ENCODE assay signal across 14 mouse cellular contexts in genomic region chrX:71532635-71533034, GRCm38 (mm10). TPM values are rescaled to one million over a fixed set of nuclear protein-coding genes. Genes with fewer than 3 reads are reported as not detected.
DNase-seq lines count a peak whose midpoint lies in the region; ATAC-seq and TF ChIP-seq lines count a peak whose summit lies in the region.
"Had no signal": no experiment of that assay in that cellular context is flagged by ENCODE, and none has a peak within 500 bp of the region (broad histone marks: within the 10 kb centered on the region; RNA-seq: fewer than 3 reads in every experiment).

No protein-coding gene starts in this region.

- H3K9ac ChIP-seq in intestine, postnatal 0 days (ENCODE audit: low read depth, low read length): no peak overlapping the region
- H3K9ac ChIP-seq in intestine, embryonic 16.5 days (ENCODE audit: low read depth, low read length): no peak overlapping the region
- no peak overlapping the region for H3K9ac ChIP-seq in stomach, postnatal 0 days (ENCODE audit: low read length)
- H3K9ac ChIP-seq: forebrain, embryonic 12.5 days; hindbrain, embryonic 13.5 days; limb, embryonic 12.5 days; midbrain, embryonic 13.5 days had no signal

- H3K9me3 ChIP-seq in intestine, postnatal 0 days (ENCODE audit: control insufficient read depth): no peaks in the 10 kb centered on the region
- no peaks in the 10 kb centered on the region for H3K9me3 ChIP-seq in intestine, embryonic 16.5 days (ENCODE audit: control insufficient read depth, low read length)
- H3K9me3 ChIP-seq in G1E (replicated peaks): no peaks in the 10 kb centered on the region
- no peaks in the 10 kb centered on the region for H3K9me3 ChIP-seq in stomach, postnatal 0 days (ENCODE audit: control insufficient read depth, low read length)
- H3K9me3 ChIP-seq: forebrain, embryonic 12.5 days; hindbrain, embryonic 13.5 days; limb, embryonic 12.5 days; midbrain, embryonic 13.5 days had no signal

- H3K4me1 ChIP-seq in intestine, postnatal 0 days (replicated peaks; ENCODE audit: control insufficient read depth, insufficient read depth, low read length): no peaks in the 10 kb centered on the region
- H3K4me1 ChIP-seq in intestine, embryonic 16.5 days (ENCODE audit: control insufficient read depth, insufficient read depth, low read length): no peaks in the 10 kb centered on the region
- H3K4me1 ChIP-seq in G1E (ENCODE audit: insufficient read depth, low read depth, low read length): peaks cover 32% of the 10 kb centered on the region
- no peaks in the 10 kb centered on the region for H3K4me1 ChIP-seq in stomach, postnatal 0 days (replicated peaks; ENCODE audit: control insufficient read depth, insufficient read depth)
- H3K4me1 ChIP-seq: forebrain, embryonic 12.5 days had no signal

- no peaks in the 10 kb centered on the region for H3K27me3 ChIP-seq in intestine, postnatal 0 days (replicated peaks; ENCODE audit: control insufficient read depth, insufficient read depth, low read length)
- no peaks in the 10 kb centered on the region for H3K27me3 ChIP-seq in intestine, embryonic 16.5 days (replicated peaks; ENCODE audit: control insufficient read depth, insufficient read depth, low read length)
- no peaks in the 10 kb centered on the region for H3K27me3 ChIP-seq in G1E (ENCODE audit: insufficient read depth, low read length)
- no peaks in the 10 kb centered on the region for H3K27me3 ChIP-seq in stomach, postnatal 0 days (ENCODE audit: control insufficient read depth, insufficient read depth, low read length)
- H3K27me3 ChIP-seq: forebrain, embryonic 12.5 days; hindbrain, embryonic 13.5 days; midbrain, embryonic 13.5 days had no signal

- TF ChIP-seq EP300 in stomach, postnatal 0 days (optimal IDR thresholded peaks at IDR 0.05): no peak

- no peak for ATAC-seq in intestine, postnatal 0 days
- ATAC-seq in intestine, embryonic 16.5 days: no peak
- no peak for ATAC-seq in G1E (ENCODE audit: extremely low read depth, insufficient number of reproducible peaks, low FRiP score, poor library complexity, severe bottlenecking)
- no peak for ATAC-seq in stomach, postnatal 0 days (ENCODE audit: low FRiP score, low TSS enrichment)
- ATAC-seq: midbrain, embryonic 13.5 days had no signal

- no peak overlapping the region for H3K4me3 ChIP-seq in intestine, postnatal 0 days (ENCODE audit: low read depth, low read length)
- no peak overlapping the region for H3K4me3 ChIP-seq in intestine, embryonic 16.5 days (ENCODE audit: low read length)
- no peak overlapping the region for H3K4me3 ChIP-seq in G1E (ENCODE audit: low read depth, low read length)
- H3K4me3 ChIP-seq in stomach, postnatal 0 days (ENCODE audit: low read depth, low read length): no peak overlapping the region
- H3K4me3 ChIP-seq: forebrain, embryonic 12.5 days; hindbrain, embryonic 13.5 days; limb, embryonic 12.5 days; midbrain, embryonic 13.5 days had no signal

- WGBS in intestine, postnatal 0 days: 69% methylated on average over 3 of the region's 3 CpGs
- WGBS in intestine, embryonic 16.5 days: 70% methylated on average over 3 of the region's 3 CpGs
- WGBS in stomach, postnatal 0 days: 67% methylated on average over 3 of the region's 3 CpGs

- peak; percentile 4 for DNase-seq in lung, postnatal 10 days
- no peak for DNase-seq in lung, postnatal 4 days
- no peak for DNase-seq in G1E (ENCODE audit: low spot score)
- no peak for DNase-seq in stomach, postnatal 0 days (ENCODE audit: low spot score)
- no peak for DNase-seq in layer of hippocampus, adult 8-10 months (ENCODE audit: low spot score in 2 of 2)
- DNase-seq: cerebellum, adult 11-12 months; kidney, adult 11 months; right cerebral cortex, postnatal 14 days had no signal

- H3K4me2 ChIP-seq in intestine, postnatal 0 days (replicated peaks; ENCODE audit: low read depth): no peak overlapping the region
- H3K4me2 ChIP-seq in intestine, embryonic 16.5 days (ENCODE audit: low read depth, low read length): no peak overlapping the region
- no peak overlapping the region for H3K4me2 ChIP-seq in stomach, postnatal 0 days (replicated peaks; ENCODE audit: low read depth)
- H3K4me2 ChIP-seq: forebrain, embryonic 12.5 days; hindbrain, embryonic 13.5 days; limb, embryonic 12.5 days; midbrain, embryonic 13.5 days had no signal

- H3K27ac ChIP-seq in intestine, postnatal 0 days (ENCODE audit: low read depth, low read length): no peak overlapping the region
- no peak overlapping the region for H3K27ac ChIP-seq in intestine, embryonic 16.5 days (ENCODE audit: low read length)
- H3K27ac ChIP-seq in stomach, postnatal 0 days (replicated peaks): no peak overlapping the region
- H3K27ac ChIP-seq: forebrain, embryonic 12.5 days; hindbrain, embryonic 13.5 days; limb, embryonic 12.5 days; midbrain, embryonic 13.5 days had no signal

- H3K36me3 ChIP-seq in intestine, postnatal 0 days (ENCODE audit: control insufficient read depth, insufficient read depth): no peaks in the 10 kb centered on the region
- no peaks in the 10 kb centered on the region for H3K36me3 ChIP-seq in intestine, embryonic 16.5 days (ENCODE audit: control insufficient read depth, insufficient read depth, low read length)
- no peaks in the 10 kb centered on the region for H3K36me3 ChIP-seq in G1E (replicated peaks)
- no peaks in the 10 kb centered on the region for H3K36me3 ChIP-seq in stomach, postnatal 0 days (ENCODE audit: control insufficient read depth, insufficient read depth, low read length)
- H3K36me3 ChIP-seq: forebrain, embryonic 12.5 days; hindbrain, embryonic 13.5 days; limb, embryonic 12.5 days; midbrain, embryonic 13.5 days had no signal

- peak; percentile 31; the same call in 1 of the 2 replicates for TF ChIP-seq CTCF in intestine, postnatal 0 days (IDR thresholded peaks at IDR 0.05; ENCODE audit: low read depth)
- TF ChIP-seq CTCF in G1E (IDR thresholded peaks at IDR 0.05; ENCODE audit: low read depth, low read length): peak; percentile 27; the same call in 1 of the 2 replicates
- TF ChIP-seq CTCF in stomach, postnatal 0 days (IDR thresholded peaks at IDR 0.05; ENCODE audit: low read depth): 0 out of 2 replicates have a peak, but pooled peaks have one; percentile 15

RNA-seq across cellular contexts. Expression of gene Hmgb3, which starts 23.1 kb away (rescaled TPM):
- 82.9 and 86.7 TPM in 2 replicates for polyA plus RNA-seq in intestine, postnatal 0 days (2015; fragmentation: Nextera tagmentation; extraction: Ambion mirVana)
- polyA plus RNA-seq in intestine, embryonic 16.5 days (2015; fragmentation: Nextera tagmentation; extraction: Ambion mirVana): 165 and 205 TPM in 2 replicates
- total RNA-seq in G1E (2014; fragmentation: Nextera tagmentation): 444 and 498 TPM in 2 replicates
- total RNA-seq in G1E (2017): 279 and 306 TPM in 2 replicates
- polyA plus RNA-seq in G1E (2012): 269 and 287 TPM in 2 replicates
- 62.2 and 65.6 TPM in 2 replicates for polyA plus RNA-seq in stomach, postnatal 0 days (2015; fragmentation: Nextera tagmentation; extraction: Ambion mirVana)
- 10 to 100 TPM; 11.6 to 19.2 (median 13.2) TPM for total RNA-seq in layer of hippocampus, adult 8-10 months (2022)

RNA-seq across cellular contexts. Expression of gene Cd99l2, which starts 40.0 kb away (rescaled TPM):
- 9.0 and 10.4 TPM in 2 replicates for polyA plus RNA-seq in intestine, postnatal 0 days (2015; fragmentation: Nextera tagmentation; extraction: Ambion mirVana)
- polyA plus RNA-seq in intestine, embryonic 16.5 days (2015; fragmentation: Nextera tagmentation; extraction: Ambion mirVana): 22.0 and 22.6 TPM in 2 replicates
- total RNA-seq in G1E (2014; fragmentation: Nextera tagmentation) (12.7 and 16.1 TPM in 2 replicates), G1E (2017) (21.4 and 22.2 TPM in 2 replicates)
- polyA plus RNA-seq in G1E (2012): 2.1 and 3.7 TPM in 2 replicates
- 12.2 and 13.1 TPM in 2 replicates for polyA plus RNA-seq in stomach, postnatal 0 days (2015; fragmentation: Nextera tagmentation; extraction: Ambion mirVana)
- total RNA-seq in layer of hippocampus, adult 8-10 months (2022): 10 to 100 TPM; 51.3 to 57.8 (median 56.4) TPM
